Mouse (Mus musculus) liver, embryonic 14.5 days (tissue): Measurements from ENCODE around the gene Gpatch11. TPM values are rescaled to one million over a fixed set of nuclear protein-coding genes. Genes with fewer than 3 reads are reported as not detected.
A peak's percentile ranks its signal among the peaks of the same experiment; 100 is the strongest.

ENCODE experiments used
- ATAC-seq: fragments of 200-750 bp; cut with Nextera tagmentation; 2 replicates; pipeline ENCODE4 v1.8.0; 2017; ENCODE audit warnings: moderate number of reproducible peaks, mild to moderate bottlenecking, moderate library complexity; ENCODE audit not compliant: insufficient read depth
- DNase-seq, 3 experiments: peaks; one replicate each; pipeline ENCODE4 v3.0.0-alpha.2; 2012 to 2013; ENCODE audit warnings: low read depth in 3 of 3, low spot score in 3 of 3
- H3K27ac ChIP-seq: fragments of 300-500 bp; sonication (generic); 2 replicates; pipeline ENCODE4 v1.5.1; 2014; ENCODE audit warnings: moderate library complexity, mild to moderate bottlenecking, control low read depth, inconsistent platforms
- H3K27me3 ChIP-seq: fragments of 300-500 bp; sonication (generic); 2 replicates; pipeline ENCODE4 v1.6.1; 2014; ENCODE audit warnings: mild to moderate bottlenecking, low read length, moderate library complexity; ENCODE audit not compliant: control insufficient read depth, insufficient read depth
- H3K36me3 ChIP-seq: fragments of 300-500 bp; sonication (generic); replicated peaks from 2 replicates; pipeline ENCODE4 v1.6.1; 2014; ENCODE audit warnings: low read depth; ENCODE audit not compliant: control insufficient read depth, insufficient read depth
- H3K4me1 ChIP-seq, 2 experiments: fragments of 200-500 bp in 1 of 2; fragments of 300-500 bp in 1 of 2; sonication (generic) in 1 of 2; replicated peaks; 2 replicates each; pipeline ENCODE4 v1.6.1; 2012 to 2014; ENCODE audit warnings: antibody characterized with exemption in 1 of 2, inconsistent platforms in 1 of 2, low read length in 1 of 2; ENCODE audit not compliant: control insufficient read depth in 2 of 2, insufficient read depth in 2 of 2
- H3K4me2 ChIP-seq: fragments of 300-500 bp; sonication (generic); 2 replicates; pipeline ENCODE4 v1.6.1; 2014; ENCODE audit warnings: low read depth, mild to moderate bottlenecking, control low read depth, moderate library complexity
- H3K4me3 ChIP-seq, 2 experiments: fragments of 200-500 bp in 1 of 2; fragments of 300-500 bp in 1 of 2; sonication (generic) in 1 of 2; 2 replicates each; pipeline ENCODE4 v1.5.1; 2012 to 2014; ENCODE audit warnings: low read depth in 2 of 2, low read length in 2 of 2, mild to moderate bottlenecking in 2 of 2, control low read depth in 1 of 2, inconsistent platforms in 1 of 2, moderate library complexity in 1 of 2; ENCODE audit not compliant: insufficient read depth in 1 of 2
- H3K9ac ChIP-seq: fragments of 300-500 bp; sonication (generic); replicated peaks from 2 replicates; pipeline ENCODE4 v1.6.1; 2014; ENCODE audit warnings: mild to moderate bottlenecking, control low read depth, moderate library complexity
- H3K9me3 ChIP-seq: fragments of 300-500 bp; sonication (generic); 2 replicates; pipeline ENCODE4 v1.6.1; 2016; ENCODE audit warnings: low read length, mixed read lengths; ENCODE audit not compliant: control insufficient read depth
- CTCF ChIP-seq: IDR thresholded peaks from 2 replicates; pipeline ENCODE4 v1.5.1; 2016; ENCODE audit warnings: antibody characterized with exemption, low read depth, control low read depth
- EP300 ChIP-seq: IDR thresholded peaks from 2 replicates; pipeline ENCODE4 v1.6.1; 2016; ENCODE audit warnings: antibody characterized with exemption, low read depth
- WGBS: fragments of 180-500 bp; shearing (Covaris S2); extraction: QIAGEN DNeasy Blood & Tissue Kit; methylation state at CpG from one replicate; pipeline ENCODE4 v1.1.7; 2014; ENCODE audit not compliant: insufficient replicate concordance; 5-methylcytosine and 5-hydroxymethylcytosine counted together
- polyA plus RNA-seq, 2 experiments: library from polyadenylated mRNA; depleted of rRNA in 1 of 2; stranded (reverse) in 1 of 2; unstranded in 1 of 2; fragments of >200 nt; fragmentation: Nextera tagmentation in 1 of 2; extraction: Ambion mirVana in 1 of 2; gene quantifications; 2 replicates each; pipeline versions ENCODE4 v1.2.1 to v1.2.3; 2012 to 2014

The Gpatch11 gene
- polyA plus RNA-seq, 2 experiments: 7.1 to 17.6 TPM

DNA sequence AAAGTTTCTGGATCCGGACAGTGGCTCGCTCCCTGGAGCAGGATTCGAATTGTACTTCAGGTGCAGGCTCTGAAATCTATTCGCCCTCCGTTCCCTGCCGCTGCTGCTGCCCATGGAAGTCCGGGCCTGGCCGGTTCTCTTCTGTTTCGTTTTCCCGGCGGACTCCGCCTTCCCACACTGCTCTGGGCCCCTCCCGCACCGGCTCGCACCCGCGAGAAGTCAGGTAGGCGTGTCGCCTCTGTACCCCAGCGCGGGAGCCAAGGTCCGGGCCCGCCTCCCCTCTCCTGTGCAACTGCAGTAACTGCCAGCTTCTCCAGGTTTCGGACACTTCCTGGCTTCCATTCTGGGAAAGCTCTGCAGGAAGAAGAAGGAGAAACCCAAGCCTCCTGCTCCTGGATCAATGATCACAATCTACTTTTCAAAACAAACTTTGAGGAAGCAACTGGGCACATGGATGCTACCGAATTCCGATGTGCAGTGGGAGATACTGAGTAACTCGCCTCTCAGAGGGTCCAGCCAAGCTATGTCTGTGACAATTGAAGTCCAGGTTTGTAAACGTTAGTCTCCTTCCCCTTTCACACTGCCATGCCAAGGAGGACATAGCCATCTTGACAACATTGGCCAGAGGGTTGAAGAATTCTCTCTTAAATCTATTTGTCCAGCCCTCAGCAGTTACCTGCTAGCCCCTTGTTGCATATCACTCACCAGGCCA, 47.2 kb downstream of the Gpatch11 start, which contains the start of gene Eif2ak2:
TSS of gene Eif2ak2 (minus strand) at position 173 of the 712 bp plus-strand sequence.
- no peaks in the 10 kb centered on the region for H3K27me3 ChIP-seq
- TF ChIP-seq CTCF: no peak
- peak; percentile 39; the same call in 1 of the 2 replicates for TF ChIP-seq EP300
- ATAC-seq: peak; percentile 97

DNA sequence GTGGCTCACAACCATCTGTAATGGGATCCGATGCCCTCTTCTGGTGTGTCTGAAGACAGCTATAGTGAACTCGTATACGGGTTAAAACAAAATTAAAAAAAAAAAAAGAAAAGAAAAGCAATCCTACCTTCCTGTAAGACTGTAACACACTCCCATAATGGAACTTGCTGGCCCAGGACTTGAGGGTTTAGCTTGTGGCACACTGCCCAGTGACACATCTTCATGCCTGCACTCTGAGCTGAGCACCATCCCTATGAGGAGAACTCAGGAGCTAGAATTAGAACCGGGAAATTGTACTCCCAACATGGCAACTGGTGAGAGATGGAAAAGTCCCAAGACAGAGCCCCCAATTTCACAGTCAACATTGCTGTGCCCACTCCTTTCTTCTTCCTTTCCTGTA, 47.9 kb downstream of the Gpatch11 start:
- 81% methylated on average over 4 of the region's 4 CpGs for WGBS
- Histone ChIP-seq H3K27ac (no peak overlapping the region), H3K27me3 (no peaks in the 10 kb centered on the region), H3K4me3 (no peak overlapping the region), H3K9ac (no peak overlapping the region), H3K4me2 (no peak overlapping the region), H3K4me1 (peaks cover 3 to 11% of the 10 kb centered on the region in 2 experiments; a peak in 3 of 4 replicates), H3K9me3 (no peaks in the 10 kb centered on the region), H3K36me3 (no peaks in the 10 kb centered on the region; the same call in none of the 2 replicates)
- no peak for TF ChIP-seq EP300
- no peak for TF ChIP-seq CTCF
- no peak for DNase-seq
- no peak for ATAC-seq

More for the DNA sequence above, 47.2 kb downstream of the Gpatch11 start, which contains the start of gene Eif2ak2:
- Histone ChIP-seq H3K4me3 (peak within 1 kb of the TSS; percentile 93 to 97), H3K9ac (peak within 1 kb of the TSS; percentile 94), H3K9me3 (no peaks in the 10 kb centered on the region), H3K36me3 (peaks cover 6% of the 10 kb centered on the region), H3K4me1 (peaks cover 3 to 11% of the 10 kb centered on the region in 2 experiments; a peak in 3 of 4 replicates), H3K4me2 (peak within 1 kb of the TSS; percentile 77), H3K27ac (peak within 1 kb of the TSS; percentile 75)
- 2% methylated on average over 28 of the region's 28 CpGs for WGBS
- DNase-seq: peak; percentile 66 to 73 (median 69)

DNA sequence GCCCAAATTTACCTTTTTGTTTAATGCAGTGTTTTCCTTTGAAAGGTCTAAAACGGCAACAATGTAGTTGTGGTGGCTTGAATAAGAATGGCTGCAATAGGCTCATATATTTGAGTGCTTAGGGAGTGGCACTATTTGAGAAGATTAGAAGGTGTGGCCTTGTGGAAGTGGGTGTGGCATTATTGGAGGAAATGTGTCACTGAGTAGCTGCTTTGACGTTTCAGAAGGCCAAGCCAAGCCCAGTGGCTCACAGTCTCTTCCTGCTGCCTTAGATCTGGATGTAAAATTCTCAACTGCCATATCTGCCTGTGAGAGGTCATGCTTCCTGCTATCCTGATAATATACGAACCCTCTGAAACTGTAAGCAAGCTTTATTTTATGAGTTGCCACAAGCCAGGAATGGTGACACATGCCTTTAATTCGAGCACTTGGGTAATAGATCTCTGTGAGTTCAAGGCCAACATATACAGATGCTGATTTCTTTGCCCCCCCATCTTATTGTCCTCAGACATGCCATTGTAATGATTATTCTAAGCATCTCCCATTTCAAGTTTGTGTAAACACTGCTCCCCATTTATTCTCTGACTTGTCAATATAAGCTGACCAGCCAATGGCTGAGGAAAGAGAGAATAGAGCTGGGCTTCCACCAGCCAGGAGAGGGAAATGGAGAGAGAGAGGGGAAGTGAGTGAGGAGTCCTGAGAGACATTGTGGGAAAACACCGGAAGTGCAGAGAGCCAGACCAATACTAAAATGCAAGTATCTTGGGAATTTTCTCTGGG, 50.1 kb downstream of the Gpatch11 start:
- H3K27ac ChIP-seq: no peak overlapping the region
- ATAC-seq (no peak), DNase-seq (no peak)
- 64% methylated on average over 5 of the region's 5 CpGs for WGBS
- peaks cover 3 to 11% of the 10 kb centered on the region in 2 experiments; a peak in 3 of 4 replicates for H3K4me1 ChIP-seq
- H3K27me3 ChIP-seq: no peaks in the 10 kb centered on the region
- H3K9ac ChIP-seq: no peak overlapping the region
- no peak overlapping the region for H3K4me2 ChIP-seq
- no peak overlapping the region for H3K4me3 ChIP-seq
- H3K9me3 ChIP-seq: no peaks in the 10 kb centered on the region
- TF ChIP-seq CTCF: no peak
- no peak for TF ChIP-seq EP300
- H3K36me3 ChIP-seq: no peaks in the 10 kb centered on the region

DNA sequence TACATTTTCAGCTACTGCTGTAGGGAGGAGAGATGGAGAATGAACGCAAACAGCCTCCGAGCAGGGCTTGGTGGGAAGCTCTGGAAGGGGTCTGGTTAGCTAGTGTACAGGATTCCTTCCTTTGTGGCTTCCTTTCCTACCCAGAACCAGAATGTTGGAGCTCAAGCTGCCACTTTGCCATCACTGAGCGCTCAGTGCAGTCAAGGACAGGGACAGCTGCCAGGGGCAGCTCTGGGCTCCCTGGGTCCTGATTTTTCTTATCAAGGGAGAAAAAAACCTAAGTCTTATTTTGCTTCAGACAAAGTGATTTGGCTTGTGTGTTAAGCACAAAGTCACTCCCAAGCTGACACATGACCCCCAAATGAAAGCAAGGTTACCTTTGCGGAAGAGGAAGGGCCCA, 53.2 kb downstream of the Gpatch11 start:
- ATAC-seq: no peak
- DNase-seq: no peak
- Histone ChIP-seq H3K36me3 (no peaks in the 10 kb centered on the region), H3K4me3 (no peak overlapping the region), H3K4me2 (no peak overlapping the region), H3K9me3 (no peaks in the 10 kb centered on the region), H3K27ac (no peak overlapping the region), H3K4me1 (no peaks in the 10 kb centered on the region), H3K9ac (no peak overlapping the region), H3K27me3 (no peaks in the 10 kb centered on the region)
- TF ChIP-seq EP300 (no peak), CTCF (no peak)
- 54% methylated on average over 4 of the region's 4 CpGs for WGBS

DNA sequence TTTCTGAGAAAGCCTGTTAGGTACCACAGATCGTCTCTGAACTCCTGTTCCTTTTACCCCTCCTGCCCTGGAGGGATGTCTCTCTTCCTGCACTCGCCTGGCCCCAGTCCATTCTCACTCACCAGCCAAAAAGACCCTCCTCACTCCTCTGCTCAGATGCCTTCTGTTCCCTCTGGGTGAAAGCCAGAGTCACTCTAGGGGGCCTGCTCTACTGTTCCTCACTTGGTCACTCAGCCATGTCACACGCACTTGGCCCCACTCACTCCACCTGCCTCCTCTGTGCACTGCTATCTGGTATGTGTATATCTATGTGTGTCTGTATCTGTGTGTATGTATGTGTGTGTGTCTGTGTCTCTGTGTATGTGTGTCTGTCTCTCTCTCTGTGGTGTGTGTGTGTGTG, 53.8 kb downstream of the Gpatch11 start:
- no peak overlapping the region for H3K4me2 ChIP-seq
- ATAC-seq (no peak), DNase-seq (no peak)
- H3K27me3 ChIP-seq: no peaks in the 10 kb centered on the region
- H3K4me1 ChIP-seq: no peaks in the 10 kb centered on the region
- H3K9me3 ChIP-seq: no peaks in the 10 kb centered on the region
- H3K9ac ChIP-seq: no peak overlapping the region
- H3K36me3 ChIP-seq: no peaks in the 10 kb centered on the region
- no peak overlapping the region for H3K4me3 ChIP-seq
- TF ChIP-seq EP300: no peak
- no peak for TF ChIP-seq CTCF
- 49% methylated on average over 3 of the region's 3 CpGs for WGBS
- no peak overlapping the region for H3K27ac ChIP-seq
